ENCODE assay signal across 8 mouse cellular contexts in genomic region chr4:120283141-120283540, GRCm38 (mm10). TPM values are rescaled to one million over a fixed set of nuclear protein-coding genes. Genes with fewer than 3 reads are reported as not detected.
DNase-seq lines count a peak whose midpoint lies in the region; ATAC-seq and TF ChIP-seq lines count a peak whose summit lies in the region.

No protein-coding gene starts in this region.

- H3K27me3 ChIP-seq in intestine, embryonic 15.5 days (replicated peaks), result peaks cover 48% of the 10 kb centered on the region
- peaks cover 44% of the 10 kb centered on the region for H3K27me3 ChIP-seq in limb, embryonic 14.5 days (ENCODE audit: control insufficient read depth, insufficient read depth, low read length)
- 0 out of 2 replicates have a peak, but pooled peaks cover 3% of the 10 kb centered on the region for H3K27me3 ChIP-seq in midbrain, embryonic 15.5 days (replicated peaks)

- 5% methylated on average over 6 of the region's 6 CpGs for WGBS in intestine, embryonic 15.5 days
- WGBS in limb, embryonic 14.5 days, result 13% methylated on average over 4 of the region's 6 CpGs
- 8% methylated on average over 5 of the region's 6 CpGs for WGBS in midbrain, embryonic 15.5 days

- TF ChIP-seq POLR2A in limb, embryonic 14.5 days (IDR thresholded peaks at IDR 0.05; ENCODE audit: borderline replicate concordance, extremely low read depth, insufficient read depth, insufficient read length), result no peak

- H3K36me3 ChIP-seq in intestine, embryonic 15.5 days, result no peaks in the 10 kb centered on the region
- H3K36me3 ChIP-seq in limb, embryonic 14.5 days (ENCODE audit: control insufficient read depth, insufficient read depth, low read length), result no peaks in the 10 kb centered on the region
- no peaks in the 10 kb centered on the region for H3K36me3 ChIP-seq in midbrain, embryonic 15.5 days (replicated peaks)

- H3K9ac ChIP-seq in intestine, embryonic 15.5 days, result peak overlapping the region; percentile 50
- H3K9ac ChIP-seq in limb, embryonic 14.5 days (ENCODE audit: low read depth, low read length, severe bottlenecking), result peak overlapping the region; percentile 55
- H3K9ac ChIP-seq in midbrain, embryonic 15.5 days, result peak overlapping the region; percentile 44

- ATAC-seq in granulocyte monocyte progenitor cell, adult 5-6 weeks (replicated peaks; ENCODE audit: poor library complexity, severe bottlenecking), result peak; percentile 47
- peak; percentile 76 for ATAC-seq in intestine, embryonic 15.5 days
- no peak for ATAC-seq in limb, embryonic 14.5 days (ENCODE audit: low FRiP score, low read depth)
- ATAC-seq in midbrain, embryonic 15.5 days (replicated peaks), result peak; percentile 37

- peaks cover 28% of the 10 kb centered on the region for H3K4me1 ChIP-seq in intestine, embryonic 15.5 days (replicated peaks)
- H3K4me1 ChIP-seq in limb, embryonic 14.5 days (ENCODE audit: control insufficient read depth, insufficient read depth, low read length), result peaks cover 20% of the 10 kb centered on the region
- peaks cover 63% of the 10 kb centered on the region for H3K4me1 ChIP-seq in midbrain, embryonic 15.5 days

- no peaks in the 10 kb centered on the region for H3K9me3 ChIP-seq in intestine, embryonic 15.5 days
- no peaks in the 10 kb centered on the region for H3K9me3 ChIP-seq in limb, embryonic 14.5 days (ENCODE audit: control insufficient read depth, low read length)
- H3K9me3 ChIP-seq in midbrain, embryonic 15.5 days, result no peaks in the 10 kb centered on the region

- H3K27ac ChIP-seq in intestine, embryonic 15.5 days, result peak overlapping the region; percentile 27; the same call in 1 of the 2 replicates
- no peak overlapping the region for H3K27ac ChIP-seq in limb, embryonic 14.5 days (replicated peaks; ENCODE audit: low read depth, low read length)
- H3K27ac ChIP-seq in midbrain, embryonic 15.5 days, result peak overlapping the region; percentile 66

- peak overlapping the region; percentile 49 for H3K4me3 ChIP-seq in intestine, embryonic 15.5 days (replicated peaks)
- H3K4me3 ChIP-seq in limb, embryonic 14.5 days (replicated peaks; ENCODE audit: low read length), result peak overlapping the region; percentile 43
- peak overlapping the region; percentile 48 for H3K4me3 ChIP-seq in midbrain, embryonic 15.5 days

- DNase-seq in thymus, adult 18-20 months, result peak; percentile 28 to 31
- DNase-seq in thymus, postnatal 10 days (ENCODE audit: low spot score in 2 of 2), result no peak
- peak; percentile 69 for DNase-seq in embryo, embryonic 10.5 days (ENCODE audit: low spot score)
- DNase-seq in limb, embryonic 14.5 days (ENCODE audit: low spot score), result peak; percentile 63
- peak; percentile 14 for DNase-seq in thymus, postnatal 25 days

- peak overlapping the region; percentile 96 for H3K4me2 ChIP-seq in intestine, embryonic 15.5 days (replicated peaks)
- H3K4me2 ChIP-seq in limb, embryonic 14.5 days (replicated peaks; ENCODE audit: low read depth, low read length, severe bottlenecking), result peak overlapping the region; percentile 95
- peak overlapping the region; percentile 93 for H3K4me2 ChIP-seq in midbrain, embryonic 15.5 days

RNA-seq across cellular contexts. Expression of gene Foxo6, which starts 4.0 kb away (rescaled TPM):
- total RNA-seq in granulocyte monocyte progenitor cell, adult 5-6 weeks (2014; fragmentation: Nextera tagmentation), result not detected in 2 replicates
- total RNA-seq in granulocyte monocyte progenitor cell, adult 5-6 weeks (2017), result not detected in 2 replicates
- 0.20 and 0.29 TPM in 2 replicates for polyA plus RNA-seq in intestine, embryonic 15.5 days (2015; fragmentation: Nextera tagmentation; extraction: Ambion mirVana)
- polyA plus RNA-seq in limb, embryonic 14.5 days (2012; rRNA removed), result 2.0 and 2.8 TPM in 2 replicates
- polyA plus RNA-seq in limb, embryonic 14.5 days (2014; fragmentation: Nextera tagmentation; extraction: Ambion mirVana), result 0.29 and 0.48 TPM in 2 replicates
- 1.2 and 1.3 TPM in 2 replicates for polyA plus RNA-seq in midbrain, embryonic 15.5 days (2015; fragmentation: Nextera tagmentation; extraction: Ambion mirVana)

Comparison
In these comparisons a context has a peak if more than half of its experiments do, and no peak if none do; other contexts are left out.
1. DNase-seq: peak in thymus, adult 18-20 months (2 of 2), embryo, embryonic 10.5 days (single experiment), limb, embryonic 14.5 days (single experiment) and thymus, postnatal 25 days (single experiment); none in thymus, postnatal 10 days (0 of 2).
2. Peak in every context shown above with its lines, with median percentiles within 50 percentile points of each other: H3K4me2 ChIP-seq, H3K4me3 ChIP-seq and H3K9ac ChIP-seq.